Mouse (Mus musculus) MEL (cell line): ENCODE measurements around the gene Swsap1. TPM values are rescaled to one million over a fixed set of nuclear protein-coding genes. Genes with fewer than 3 reads are reported as not detected.

Experiments
- DNase-seq: peaks from one replicate; pipeline ENCODE4 v3.0.0; 2011; ENCODE audit warnings: low read depth, low spot score
- H3K27ac ChIP-seq: 2 replicates; pipeline ENCODE4 v1.5.1; 2012; ENCODE audit warnings: low read depth, mild to moderate bottlenecking, control low read depth, low read length, moderate library complexity; ENCODE audit not compliant: control insufficient read depth
- H3K27me3 ChIP-seq, 2 experiments: fragments of 150-350 bp in 1 of 2; sonication (generic) in 1 of 2; 2 replicates each; pipeline ENCODE4 v1.6.1; 2012; ENCODE audit warnings: low read length in 2 of 2, mild to moderate bottlenecking in 2 of 2, improper control_type of control experiment in 1 of 2, moderate library complexity in 1 of 2; ENCODE audit not compliant: insufficient read depth in 2 of 2, control insufficient read depth in 1 of 2
- H3K36me3 ChIP-seq, 2 experiments: 2 replicates each; pipeline ENCODE4 v1.6.1; 2012 to 2014; ENCODE audit warnings: low read length in 2 of 2, improper control_type of control experiment in 1 of 2, inconsistent platforms in 1 of 2, mild to moderate bottlenecking in 1 of 2; ENCODE audit not compliant: insufficient read depth in 2 of 2, control insufficient read depth in 1 of 2
- H3K4me1 ChIP-seq, 2 experiments: fragments of 150-350 bp in 1 of 2; sonication (generic) in 1 of 2; 2 replicates each; pipeline ENCODE4 v1.6.1; 2012; ENCODE audit warnings: low read length in 2 of 2, improper control_type of control experiment in 1 of 2, mild to moderate bottlenecking in 1 of 2; ENCODE audit not compliant: insufficient read depth in 2 of 2, control insufficient read depth in 1 of 2
- H3K4me3 ChIP-seq, 2 experiments: fragments of 150-350 bp in 1 of 2; sonication (generic) in 1 of 2; 2 replicates each; pipeline ENCODE4 v1.5.1; 2012; ENCODE audit warnings: low read depth in 2 of 2, low read length in 2 of 2, mild to moderate bottlenecking in 2 of 2, moderate library complexity in 2 of 2, control low read depth in 1 of 2, improper control_type of control experiment in 1 of 2; ENCODE audit not compliant: control insufficient read depth in 1 of 2, insufficient read depth in 1 of 2
- H3K79me2 ChIP-seq: 2 replicates; pipeline ENCODE4 v1.6.1; 2012; ENCODE audit warnings: mild to moderate bottlenecking, low read length, moderate library complexity; ENCODE audit not compliant: control insufficient read depth, poor library complexity, insufficient read depth
- H3K9ac ChIP-seq: 2 replicates; pipeline ENCODE4 v1.6.1; 2012; ENCODE audit warnings: low read depth, mild to moderate bottlenecking, control low read depth, low read length, moderate library complexity; ENCODE audit not compliant: control insufficient read depth, poor library complexity, severe bottlenecking
- H3K9me3 ChIP-seq: fragments of 150-350 bp; sonication (generic); replicated peaks from 2 replicates; pipeline ENCODE4 v1.6.1; 2012; ENCODE audit warnings: mild to moderate bottlenecking, low read length, improper control_type of control experiment, moderate library complexity; ENCODE audit not compliant: insufficient read depth
- BHLHE40 ChIP-seq: IDR thresholded peaks from 2 replicates; pipeline ENCODE4 v1.6.1; 2012; ENCODE audit warnings: low read depth, mild to moderate bottlenecking, inconsistent platforms, low read length, improper control_type of control experiment, borderline replicate concordance
- CHD1 ChIP-seq: IDR thresholded peaks from 2 replicates; pipeline ENCODE4 v1.6.1; 2012; ENCODE audit warnings: low read depth, mild to moderate bottlenecking, inconsistent platforms, low read length, improper control_type of control experiment
- CHD2 ChIP-seq: IDR thresholded peaks from 2 replicates; pipeline ENCODE4 v1.6.1; 2011; ENCODE audit warnings: low read length, improper control_type of control experiment
- CTCF ChIP-seq, 3 experiments: IDR thresholded peaks in 2 of 3; conservative IDR thresholded peaks in 1 of 3; 2 replicates each; pipeline ENCODE4 v1.5.1; 2011 to 2012; ENCODE audit warnings: low read length in 3 of 3, low read depth in 2 of 3, mild to moderate bottlenecking in 2 of 3, improper control_type of control experiment in 1 of 3, inconsistent platforms in 1 of 3, mixed read lengths in 1 of 3, moderate library complexity in 1 of 3; ENCODE audit not compliant: control insufficient read depth in 1 of 3, insufficient read depth in 1 of 3, poor library complexity in 1 of 3, severe bottlenecking in 1 of 3
- E2F4 ChIP-seq: IDR thresholded peaks from 2 replicates; pipeline ENCODE4 v1.6.1; 2011; ENCODE audit warnings: low read depth, low read length, improper control_type of control experiment, borderline replicate concordance
- ELF1 ChIP-seq: IDR thresholded peaks from 2 replicates; pipeline ENCODE4 v1.6.1; 2014; ENCODE audit warnings: low read depth, mild to moderate bottlenecking, inconsistent platforms, low read length, improper control_type of control experiment, moderate library complexity
- EP300 ChIP-seq, 2 experiments: IDR thresholded peaks; 2 replicates each; pipeline ENCODE4 v1.6.1; 2011; ENCODE audit warnings: improper control_type of control experiment in 2 of 2, low read length in 2 of 2, low read depth in 1 of 2, mild to moderate bottlenecking in 1 of 2
- ETS1 ChIP-seq: IDR thresholded peaks from 2 replicates; pipeline ENCODE4 v1.6.1; 2012; ENCODE audit warnings: low read depth, mild to moderate bottlenecking, inconsistent platforms, low read length, improper control_type of control experiment, moderate library complexity
- GATA1 ChIP-seq: IDR thresholded peaks from 2 replicates; pipeline ENCODE4 v1.6.1; 2011; ENCODE audit warnings: low read depth, low read length, improper control_type of control experiment
- HCFC1 ChIP-seq: IDR thresholded peaks from 2 replicates; pipeline ENCODE4 v1.6.1; 2012; ENCODE audit warnings: low read depth, mild to moderate bottlenecking, inconsistent platforms, low read length, improper control_type of control experiment, moderate library complexity
- JUND ChIP-seq: IDR thresholded peaks from 2 replicates; pipeline ENCODE4 v1.6.1; 2011; ENCODE audit warnings: low read depth, mild to moderate bottlenecking, improper control_type of control experiment, low read length
- MAFK ChIP-seq: IDR thresholded peaks from 2 replicates; pipeline ENCODE4 v1.6.1; 2011; ENCODE audit warnings: low read depth, mild to moderate bottlenecking, low read length, improper control_type of control experiment, borderline replicate concordance
- MAX ChIP-seq: IDR thresholded peaks from 2 replicates; pipeline ENCODE4 v1.6.1; 2011; ENCODE audit warnings: low read length, improper control_type of control experiment
- MAZ ChIP-seq: IDR thresholded peaks from 2 replicates; pipeline ENCODE4 v1.6.1; 2012; ENCODE audit warnings: low read depth, mild to moderate bottlenecking, inconsistent platforms, low read length, improper control_type of control experiment
- MEF2A ChIP-seq: IDR thresholded peaks from 2 replicates; pipeline ENCODE4 v1.6.1; 2014; ENCODE audit warnings: low read depth, mild to moderate bottlenecking, inconsistent platforms, low read length, improper control_type of control experiment; ENCODE audit not compliant: poor library complexity, insufficient replicate concordance, severe bottlenecking; ENCODE audit errors: extremely low read depth
- MXI1 ChIP-seq: IDR thresholded peaks from 2 replicates; pipeline ENCODE4 v1.6.1; 2011; ENCODE audit warnings: mild to moderate bottlenecking, low read depth, low read length, improper control_type of control experiment
- MYB ChIP-seq: IDR thresholded peaks from 2 replicates; pipeline ENCODE4 v1.6.1; 2011; ENCODE audit warnings: mild to moderate bottlenecking, low read depth, low read length, improper control_type of control experiment
- MYC ChIP-seq: IDR thresholded peaks from 2 replicates; pipeline ENCODE4 v1.6.1; 2011; ENCODE audit warnings: low read depth, mild to moderate bottlenecking, low read length, improper control_type of control experiment, moderate library complexity
- NELFE ChIP-seq: IDR thresholded peaks from 2 replicates; pipeline ENCODE4 v1.6.1; 2011; ENCODE audit warnings: low read depth, low read length, improper control_type of control experiment
- NRF1 ChIP-seq: IDR thresholded peaks from 2 replicates; pipeline ENCODE4 v1.6.1; 2014; ENCODE audit warnings: low read depth, mild to moderate bottlenecking, inconsistent platforms, low read length, improper control_type of control experiment, moderate library complexity; ENCODE audit not compliant: poor library complexity, insufficient read depth, severe bottlenecking
- POLR2A ChIP-seq, 2 experiments: IDR thresholded peaks; 2 replicates each; pipeline ENCODE4 v1.6.1; 2011 to 2012; ENCODE audit warnings: low read length in 2 of 2, mild to moderate bottlenecking in 2 of 2, control low read depth in 1 of 2, improper control_type of control experiment in 1 of 2, low read depth in 1 of 2, moderate library complexity in 1 of 2; ENCODE audit not compliant: control insufficient read depth in 1 of 2, insufficient read depth in 1 of 2, poor library complexity in 1 of 2
- POLR2AphosphoS2 ChIP-seq: IDR thresholded peaks from 2 replicates; pipeline ENCODE4 v1.6.1; 2011; ENCODE audit warnings: low read length, improper control_type of control experiment
- RAD21 ChIP-seq: IDR thresholded peaks from 2 replicates; pipeline ENCODE4 v1.6.1; 2011; ENCODE audit warnings: mild to moderate bottlenecking, low read depth, low read length, improper control_type of control experiment
- RCOR1 ChIP-seq: IDR thresholded peaks from 2 replicates; pipeline ENCODE4 v1.6.1; 2012; ENCODE audit warnings: low read depth, mild to moderate bottlenecking, inconsistent platforms, low read length, improper control_type of control experiment
- SIN3A ChIP-seq: IDR thresholded peaks from 2 replicates; pipeline ENCODE4 v1.6.1; 2012; ENCODE audit warnings: low read length, improper control_type of control experiment, inconsistent platforms
- SMC3 ChIP-seq: IDR thresholded peaks from 2 replicates; pipeline ENCODE4 v1.6.1; 2011; ENCODE audit warnings: low read depth, low read length, improper control_type of control experiment
- TAL1 ChIP-seq: IDR thresholded peaks from 2 replicates; pipeline ENCODE4 v1.6.1; 2012; ENCODE audit warnings: mild to moderate bottlenecking, inconsistent platforms, low read length, moderate library complexity, mixed read lengths
- TBP ChIP-seq: IDR thresholded peaks from 2 replicates; pipeline ENCODE4 v1.8.0; 2011; ENCODE audit warnings: low read depth, low read length, improper control_type of control experiment
- TCF12 ChIP-seq: IDR thresholded peaks from 2 replicates; pipeline ENCODE4 v1.6.1; 2014; ENCODE audit warnings: low read depth, mild to moderate bottlenecking, inconsistent platforms, low read length, improper control_type of control experiment, moderate library complexity
- UBTF ChIP-seq: IDR thresholded peaks from 2 replicates; pipeline ENCODE4 v1.6.1; 2012; ENCODE audit warnings: low read depth, mild to moderate bottlenecking, inconsistent platforms, low read length, improper control_type of control experiment, moderate library complexity, borderline replicate concordance; ENCODE audit not compliant: insufficient read depth
- USF2 ChIP-seq, 2 experiments: IDR thresholded peaks; 2 replicates each; pipeline ENCODE4 v1.6.1; 2011 to 2012; ENCODE audit warnings: improper control_type of control experiment in 2 of 2, low read length in 2 of 2, borderline replicate concordance in 1 of 2, inconsistent platforms in 1 of 2, low read depth in 1 of 2, mild to moderate bottlenecking in 1 of 2; ENCODE audit not compliant: insufficient read depth in 1 of 2
- ZC3H11A ChIP-seq: IDR thresholded peaks from 2 replicates; pipeline ENCODE4 v1.6.1; 2012; ENCODE audit warnings: low read depth, mild to moderate bottlenecking, inconsistent platforms, low read length, improper control_type of control experiment
- ZKSCAN1 ChIP-seq: IDR thresholded peaks from 2 replicates; pipeline ENCODE4 v1.6.1; 2012; ENCODE audit warnings: low read depth, mild to moderate bottlenecking, inconsistent platforms, low read length, improper control_type of control experiment, moderate library complexity
- ZMIZ1 ChIP-seq: IDR thresholded peaks from 2 replicates; pipeline ENCODE4 v1.6.1; 2012; ENCODE audit warnings: low read depth, mild to moderate bottlenecking, inconsistent platforms, low read length, improper control_type of control experiment, moderate library complexity
- ZNF384 ChIP-seq: IDR thresholded peaks from 2 replicates; pipeline ENCODE4 v1.6.1; 2012; ENCODE audit warnings: low read depth, mild to moderate bottlenecking, inconsistent platforms, low read length, improper control_type of control experiment
- polyA plus RNA-seq, 2 experiments: library from polyadenylated mRNA; stranded (reverse) in 1 of 2; unstranded in 1 of 2; fragments of >175 nt in 1 of 2; fragments of >200 nt in 1 of 2; gene quantifications; 2 replicates each; pipeline versions ENCODE4 v1.2.1 to v1.2.4; 2012; ENCODE audit warnings: low replicate concordance in 2 of 2, low read depth in 1 of 2; ENCODE audit not compliant: insufficient read length in 2 of 2, insufficient read depth in 1 of 2, missing spikeins in 1 of 2
- total RNA-seq: library from RNA; depleted of rRNA; stranded (reverse); fragments of 300-350 nt; gene quantifications from 2 replicates; pipeline ENCODE4 v1.2.3, GENCODE M21; 2012

The Swsap1 gene
- total and polyA plus RNA-seq, 3 experiments, result 17.2 to 19.3 TPM; not detected in 1

GRCm38 (mm10) chr9:21977972-21978371, 22.4 kb downstream of the Swsap1 start:
- H3K79me2 ChIP-seq, result no peaks in the 10 kb centered on the region
- no peak overlapping the region for H3K4me3 ChIP-seq
- DNase-seq, result peak; percentile 82
- no peak overlapping the region for H3K9ac ChIP-seq
- H3K27me3 ChIP-seq, result peaks cover 11 to 12% of the 10 kb centered on the region in 2 experiments
- H3K4me1 ChIP-seq, result no peaks in the 10 kb centered on the region
- no peaks in the 10 kb centered on the region for H3K36me3 ChIP-seq
- H3K27ac ChIP-seq, result no peak overlapping the region
- no peaks in the 10 kb centered on the region for H3K9me3 ChIP-seq
- TF ChIP-seq RAD21 (peak; percentile 96), UBTF (no peak), TBP (no peak), ZNF384 (peak; percentile 57; the same call in 1 of the 2 replicates), CHD1 (no peak), ZKSCAN1 (no peak), E2F4 (no peak), ELF1 (no peak), MAZ (0 out of 2 replicates have a peak, but pooled peaks have one; percentile 27), ZMIZ1 (no peak), CHD2 (no peak), MYB (no peak), SMC3 (peak; percentile 99), MXI1 (no peak), ETS1 (no peak), MAFK (no peak), TAL1 (no peak), MEF2A (no peak), POLR2A (IDR thresholded peaks at IDR 0.05; ENCODE audit: control insufficient read depth in 1 of 2, insufficient read depth in 1 of 2, low read depth in 1 of 2, low read length in 2 of 2, poor library complexity in 1 of 2) (no peak), USF2 (IDR thresholded peaks at IDR 0.05; ENCODE audit: borderline replicate concordance in 1 of 2, insufficient read depth in 1 of 2, low read depth in 1 of 2, low read length in 2 of 2) (no peak), SIN3A (peak; percentile 62; the same call in 1 of the 2 replicates), NELFE (no peak), RCOR1 (no peak), ZC3H11A (peak; percentile 97), CTCF (IDR thresholded peaks at IDR 0.05 in 2 of 3, conservative IDR thresholded peaks at IDR 0.05 in 1 of 3; ENCODE audit: control insufficient read depth in 1 of 3, insufficient read depth in 1 of 3, low read depth in 2 of 3, low read length in 3 of 3, poor library complexity in 1 of 3, severe bottlenecking in 1 of 3) (peak; percentile 98 to 100 (median 99)), BHLHE40 (0 out of 2 replicates have a peak, but pooled peaks have one; percentile 50), HCFC1 (0 out of 2 replicates have a peak, but pooled peaks have one; percentile 48), TCF12 (no peak), GATA1 (no peak; the same call in 1 of the 2 replicates), EP300 (IDR thresholded peaks at IDR 0.05; ENCODE audit: low read depth in 1 of 2, low read length in 2 of 2) (peak in 1 of 2 experiments; percentile 5; a peak in 1 of 4 replicates), JUND (0 out of 2 replicates have a peak, but pooled peaks have one; percentile 11), POLR2AphosphoS2 (no peak), MAX (no peak), MYC (0 out of 2 replicates have a peak, but pooled peaks have one; percentile 56), NRF1 (no peak)
- TF ChIP-seq, all 39 proteins: peak for 12
